Mouse (Mus musculus) 3T3-L1 (cell line): ENCODE data around the gene Ppox.

Experiments used
- DNase-seq: peaks from one replicate; pipeline ENCODE4 v3.0.0-alpha.2; 2015; ENCODE audit warnings: low read depth, low spot score

The Ppox gene

DNA sequence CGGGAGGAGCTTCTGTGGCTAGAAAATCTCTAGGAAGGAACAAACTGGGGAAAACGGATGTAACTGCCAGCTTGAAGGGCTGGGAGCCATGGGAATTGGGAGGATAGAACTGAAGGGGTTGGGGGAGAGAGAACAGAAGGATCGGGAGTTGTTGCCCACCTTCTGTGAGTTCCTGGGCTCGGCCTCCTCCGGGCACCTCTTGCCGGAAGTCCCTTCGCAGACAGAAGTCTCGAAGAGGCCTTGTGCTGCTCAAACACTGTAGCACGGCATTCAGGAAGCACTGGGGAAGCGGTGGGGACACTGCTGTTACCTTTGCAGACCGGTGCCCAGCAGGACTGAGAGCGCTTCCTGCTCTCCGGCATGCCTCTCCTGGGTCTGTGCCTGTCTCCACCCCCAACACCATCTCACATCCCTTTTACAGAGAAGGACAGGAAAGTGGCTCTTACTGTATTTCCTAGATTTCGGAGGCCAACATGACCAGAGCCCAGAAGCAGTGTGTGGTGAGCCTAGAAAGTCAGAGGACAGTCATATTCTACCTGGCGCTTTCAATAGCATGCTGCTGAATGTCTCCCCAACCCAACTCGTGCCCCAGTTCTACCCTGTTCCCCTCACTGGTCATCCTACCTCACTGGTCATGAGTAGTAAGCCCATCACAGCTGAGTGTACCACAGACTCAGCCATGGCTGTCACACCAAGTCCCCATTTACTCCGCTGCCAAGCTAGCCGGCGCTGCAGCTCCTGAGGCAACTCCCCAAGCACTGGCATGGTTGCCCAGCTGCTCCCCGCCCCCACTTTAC, 4.3 kb upstream of the Ppox start:
- DNase-seq: no peak

DNA sequence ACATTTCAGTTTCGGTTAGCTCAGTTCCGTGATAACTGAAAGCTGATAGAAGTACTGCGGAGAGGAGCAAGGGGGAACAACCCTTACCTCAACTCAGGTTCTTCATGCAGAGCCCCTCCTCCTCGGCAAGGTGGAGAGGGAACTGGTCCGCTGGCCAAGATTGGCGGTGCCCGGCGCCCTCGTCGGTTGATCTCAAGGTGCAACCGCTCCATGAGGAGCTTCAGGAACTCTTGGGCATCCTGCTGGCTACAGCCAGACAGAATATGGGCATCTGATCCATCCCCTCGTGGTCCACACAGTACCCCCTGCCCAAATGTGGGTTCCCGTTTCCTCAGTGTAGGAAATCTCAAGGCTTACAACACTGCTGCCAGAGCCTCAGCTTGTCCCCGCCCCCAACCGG, 3.5 kb upstream of the Ppox start:
- DNase-seq: no peak

DNA sequence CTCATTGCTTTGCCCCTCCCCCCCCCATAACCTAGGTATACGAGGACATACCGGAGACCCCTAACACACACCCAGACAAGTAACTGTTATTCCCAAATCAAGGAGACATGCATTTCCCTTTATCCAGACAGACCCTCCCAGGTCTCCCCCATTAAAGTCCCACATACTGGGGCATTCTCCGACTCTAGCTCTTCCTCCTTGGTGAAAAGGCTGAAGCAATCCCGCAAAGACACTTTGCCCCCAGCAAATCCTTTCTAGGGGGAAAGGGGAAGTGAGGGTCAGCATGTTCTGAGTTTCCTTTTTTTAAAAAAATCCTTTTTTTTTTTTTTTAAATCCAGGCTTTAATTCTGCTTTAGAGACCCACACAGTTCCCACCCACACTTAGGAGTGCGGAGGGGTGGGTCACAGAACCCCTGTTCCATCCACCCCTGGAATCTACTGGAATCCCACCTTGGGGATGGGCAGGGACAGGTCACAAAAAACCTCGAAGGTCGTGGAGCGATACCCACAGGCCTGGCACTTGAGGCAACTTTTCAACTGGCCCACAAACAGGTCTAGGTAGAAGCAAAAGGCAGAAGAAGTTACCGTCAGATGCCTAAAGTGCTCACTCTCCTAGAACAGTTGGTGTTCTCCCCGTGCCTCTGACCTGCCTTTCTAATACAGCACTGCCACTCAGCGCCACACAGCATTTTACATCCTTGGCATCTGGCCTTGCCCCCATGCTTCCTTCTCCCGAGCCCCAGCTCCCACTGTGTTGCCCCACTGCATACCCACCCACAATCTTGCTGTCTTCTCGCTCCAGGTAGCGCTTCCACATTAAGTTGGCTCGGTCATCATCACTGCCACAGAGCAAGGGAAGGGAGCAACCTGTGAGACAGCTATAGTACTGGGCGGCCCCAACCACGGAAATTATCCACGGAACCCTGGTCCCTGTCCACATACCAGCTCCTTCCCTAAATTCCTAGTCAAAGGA, 2.5 kb upstream of the Ppox start:
- no peak for DNase-seq

DNA sequence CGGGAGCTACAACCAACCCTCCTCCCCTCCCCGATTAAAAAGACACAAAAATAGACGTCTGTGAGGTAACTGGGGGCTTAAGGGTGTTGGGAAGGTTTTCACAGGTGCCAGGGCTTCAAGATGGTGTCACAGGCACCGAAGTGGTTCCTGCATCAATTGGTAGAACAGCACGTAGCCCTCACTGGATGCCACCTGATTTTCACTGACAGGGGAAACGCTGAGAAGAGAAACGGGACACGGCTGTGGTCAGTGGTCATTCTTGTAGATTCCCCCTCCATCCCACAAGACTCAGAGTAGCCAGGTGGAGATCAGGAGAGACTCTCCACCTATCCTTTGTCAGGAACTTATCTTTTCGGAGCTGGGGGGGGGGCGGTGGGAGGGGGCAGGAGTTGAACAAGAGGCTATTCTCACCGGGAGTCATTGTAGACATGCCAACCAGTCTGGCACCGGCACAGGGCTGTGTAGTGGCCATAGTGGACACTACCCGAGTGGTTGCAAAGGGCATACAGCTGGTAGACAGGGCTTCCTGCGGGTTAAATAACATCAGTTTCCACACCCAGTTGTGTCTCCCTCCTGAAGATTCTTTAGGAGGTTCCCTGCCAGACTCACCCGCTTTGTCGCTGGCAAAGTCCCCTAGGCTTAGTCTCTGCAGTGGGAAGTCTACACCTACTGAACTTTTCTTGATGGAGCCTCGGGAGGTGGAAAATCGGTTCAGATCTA, 1.3 kb upstream of the Ppox start:
- no peak for DNase-seq

DNA sequence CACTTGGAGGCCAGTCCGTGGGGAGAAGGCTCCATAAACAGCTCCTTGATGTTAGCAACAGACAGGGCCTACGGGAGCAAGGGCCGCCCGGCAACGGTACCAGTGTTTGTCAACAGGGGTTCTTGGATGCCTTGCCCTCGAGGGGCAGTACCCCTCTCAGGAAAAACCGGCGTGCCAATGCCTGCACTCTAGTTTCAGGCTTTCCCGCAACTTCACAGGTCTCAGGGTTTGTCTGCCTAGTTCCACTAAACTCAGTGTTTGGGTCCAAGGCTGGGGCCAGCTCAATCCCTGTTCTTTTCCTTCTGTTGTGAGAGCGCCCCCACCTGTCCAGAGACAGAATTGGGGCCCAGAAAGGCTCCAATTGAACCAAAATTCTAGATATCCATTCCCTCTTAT, 540 bp upstream of the Ppox start:
- DNase-seq: peak; percentile 91

DNA sequence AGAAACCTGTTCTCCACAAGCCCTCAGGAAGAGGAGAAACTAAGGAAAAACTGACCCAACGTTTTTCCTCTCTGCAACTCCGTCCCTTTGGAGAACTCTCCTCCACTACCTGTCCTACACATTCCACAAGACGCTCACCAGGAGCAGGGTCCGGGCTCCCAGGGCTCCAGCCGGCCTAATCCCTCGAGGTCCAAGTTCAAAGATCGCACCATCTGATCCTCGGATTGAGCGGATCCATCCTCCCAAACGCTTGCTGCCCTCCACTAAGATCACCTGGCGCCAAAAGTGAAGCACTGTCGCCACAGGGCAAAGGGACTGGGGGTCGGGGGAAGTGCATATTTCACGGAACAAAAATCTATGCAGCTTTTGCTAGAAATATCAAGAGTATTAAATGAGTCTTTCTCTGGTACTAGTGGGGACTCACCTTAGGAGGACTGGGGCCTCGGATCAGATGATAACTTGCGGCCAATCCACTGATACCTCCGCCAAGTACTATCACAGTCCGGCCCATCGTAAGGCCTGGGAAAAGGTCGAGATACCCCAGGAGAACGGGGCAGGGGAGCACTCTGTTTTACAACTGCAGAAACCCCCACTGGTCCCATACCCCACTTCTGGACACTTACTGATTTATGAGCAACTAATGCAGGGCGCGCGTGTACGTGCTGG, 603 bp downstream of the Ppox start:
- no peak for DNase-seq

DNA sequence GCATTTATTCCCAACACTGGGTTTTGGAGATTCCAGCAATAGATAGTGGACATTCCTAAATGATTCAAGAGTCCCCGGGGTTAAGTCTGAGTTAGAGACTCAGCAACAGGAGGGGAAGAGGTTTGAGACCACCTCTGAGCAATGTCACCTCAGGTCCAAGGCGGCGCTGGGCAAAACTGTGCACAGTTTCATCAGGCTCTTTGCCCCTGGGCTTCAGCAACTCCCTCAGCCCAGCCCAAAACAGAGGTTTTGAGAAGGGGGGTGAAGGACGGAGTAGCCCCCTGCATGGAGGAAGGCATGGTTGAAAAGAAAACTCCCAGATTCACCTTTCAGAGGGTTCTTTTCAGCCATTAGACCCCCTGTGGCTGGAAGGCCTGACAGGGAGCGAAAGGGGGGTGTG, 1.3 kb downstream of the Ppox start:
- DNase-seq: no peak

DNA sequence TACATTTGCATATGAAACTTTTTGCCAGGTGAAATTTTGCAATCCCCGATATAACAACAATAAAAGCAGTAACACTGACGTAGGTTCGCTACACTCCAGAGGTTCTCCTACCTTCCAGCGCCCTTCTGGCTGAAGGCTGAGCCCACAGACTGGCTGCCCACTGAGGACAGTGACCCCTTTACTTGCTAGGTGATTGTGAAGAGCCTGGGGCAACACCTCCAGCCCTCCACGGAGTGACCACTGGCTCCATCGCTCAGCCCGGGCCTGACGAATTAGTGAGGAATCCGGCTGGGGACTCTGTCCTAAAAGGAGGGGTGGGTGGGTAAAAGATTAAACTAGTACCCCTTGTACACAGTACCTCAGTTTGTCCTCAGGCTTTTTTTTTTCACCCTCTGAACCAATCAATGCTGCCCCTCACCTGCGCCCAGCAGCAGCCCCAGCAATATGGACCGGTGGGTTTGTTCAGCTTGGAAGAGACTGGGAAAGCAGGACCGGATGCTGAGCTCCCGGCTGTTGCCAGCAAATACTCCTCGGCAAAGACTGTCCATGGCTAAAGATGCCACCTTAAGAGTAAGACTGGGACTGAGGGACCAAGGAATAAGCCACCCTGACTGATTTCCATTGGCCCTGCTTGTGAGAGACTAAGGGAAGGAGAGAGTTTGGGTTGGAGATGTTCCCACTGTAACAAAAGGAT, 1.8 kb downstream of the Ppox start:
- no peak for DNase-seq

DNA sequence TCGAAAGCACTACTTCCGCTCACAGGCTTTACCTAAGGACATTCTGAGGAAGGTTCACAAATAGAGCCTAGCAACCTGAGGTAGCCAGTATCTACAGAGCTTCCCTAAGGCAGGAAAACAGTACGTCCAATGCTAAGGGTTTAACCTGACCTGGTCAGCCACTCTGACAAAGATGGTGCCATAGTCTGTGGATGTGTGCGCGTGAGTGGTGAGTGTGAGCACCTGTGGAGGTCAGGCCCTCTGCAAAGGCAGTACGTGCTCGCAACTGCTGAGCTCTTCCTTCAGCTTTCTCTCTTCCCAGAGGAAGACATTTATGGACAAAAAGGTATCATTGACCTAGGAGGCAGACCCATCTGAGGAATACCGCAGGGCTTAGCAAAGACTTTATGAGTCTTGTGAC, 2.5 kb downstream of the Ppox start:
- no peak for DNase-seq

DNA sequence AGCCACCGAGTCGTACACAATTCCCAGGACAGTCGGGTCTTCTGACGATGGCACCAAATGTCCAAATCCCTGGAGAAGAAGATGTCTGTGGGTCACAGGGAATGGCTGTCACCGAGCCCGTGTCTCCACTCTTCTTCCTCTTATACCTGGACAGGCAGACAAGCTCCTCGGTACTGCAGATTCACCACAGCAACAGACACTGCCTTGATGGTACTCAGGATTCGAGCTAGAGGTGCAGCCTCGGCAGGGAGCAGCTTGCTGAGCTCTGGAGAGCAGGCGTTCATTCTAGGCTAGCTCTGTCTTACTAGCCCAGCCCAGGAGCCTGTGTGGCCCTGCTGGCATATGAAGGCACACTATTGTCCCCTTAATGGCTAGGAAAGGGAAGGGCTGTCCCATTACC, 3.2 kb downstream of the Ppox start:
- no peak for DNase-seq

DNA sequence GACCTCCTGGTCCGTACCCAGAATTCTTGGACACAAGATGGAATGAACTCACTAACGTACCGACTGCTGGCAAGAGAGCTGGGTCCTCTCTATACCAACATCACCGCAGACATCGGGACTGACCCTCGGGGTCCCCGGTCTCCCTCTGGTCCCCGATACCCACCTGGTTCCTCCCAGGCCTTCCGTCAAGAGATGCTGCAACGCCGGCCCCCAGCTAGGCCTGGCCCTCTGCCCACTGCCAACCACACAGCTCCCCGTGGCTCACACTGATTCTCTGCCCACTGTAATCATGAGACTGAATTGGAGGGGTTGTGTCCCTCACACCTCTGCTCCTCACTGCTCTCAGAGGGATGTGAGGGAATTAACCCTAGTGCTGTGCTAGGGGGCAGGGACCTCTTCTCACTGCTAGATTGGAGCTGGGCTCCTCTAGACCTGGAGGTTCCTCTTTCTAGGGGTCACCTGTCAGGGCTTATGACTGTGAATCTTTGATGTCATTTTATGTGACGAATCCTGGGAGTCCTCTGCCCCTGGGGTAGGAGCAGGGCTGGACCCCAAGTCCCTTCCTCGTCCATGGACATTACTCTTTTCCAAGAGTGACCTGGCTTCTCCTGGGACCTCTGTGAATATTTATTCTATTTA, 4.8 kb downstream of the Ppox start:
- no peak for DNase-seq

DNA sequence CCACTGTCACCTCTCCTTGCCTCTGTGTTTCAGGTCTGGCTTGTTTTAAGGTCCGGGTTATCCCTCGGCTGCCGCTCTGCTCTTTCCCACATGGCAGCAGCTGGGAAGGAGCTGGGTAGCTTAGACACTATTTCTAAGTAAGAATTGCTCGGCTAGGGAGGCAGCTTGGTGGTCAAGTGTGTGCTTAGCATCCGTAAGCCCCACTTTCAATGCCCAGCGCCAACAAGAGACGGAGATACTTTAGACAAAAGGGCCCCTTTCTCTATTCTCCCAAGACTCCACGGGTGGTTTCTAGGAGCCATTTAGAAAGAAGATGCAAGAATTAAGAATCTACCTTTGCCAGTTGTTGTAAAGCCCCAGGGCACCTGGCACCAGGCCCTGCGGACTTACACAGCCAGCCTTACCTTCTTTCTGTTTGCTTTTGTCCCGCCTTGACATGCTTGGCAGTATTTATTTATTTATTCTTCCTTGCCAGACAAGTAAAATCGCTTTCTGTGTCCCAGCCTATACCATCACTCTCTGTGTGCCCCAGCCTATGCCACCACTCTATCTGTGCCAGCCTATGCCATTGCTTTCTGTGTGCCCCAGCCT, 5.7 kb downstream of the Ppox start:
- DNase-seq: no peak

DNA sequence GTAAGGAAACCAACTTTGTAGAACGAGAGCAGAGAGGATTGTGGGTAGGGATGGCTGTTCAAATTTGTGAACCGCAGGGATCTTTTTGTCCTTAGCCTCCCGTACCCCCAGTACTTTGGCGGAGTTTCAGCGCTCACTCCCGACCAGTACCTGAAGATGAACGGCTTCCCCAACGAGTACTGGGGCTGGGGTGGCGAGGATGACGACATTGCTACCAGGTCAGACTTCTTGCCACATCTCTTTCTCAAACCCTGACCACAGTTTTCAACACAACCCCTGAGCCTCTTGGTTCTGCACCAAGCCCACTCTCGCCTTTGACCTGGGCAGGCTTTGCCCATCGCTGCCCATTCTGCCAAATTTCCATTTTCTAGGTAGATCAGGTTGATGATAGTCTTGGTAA, 6.8 kb downstream of the Ppox start:
- no peak for DNase-seq

DNA sequence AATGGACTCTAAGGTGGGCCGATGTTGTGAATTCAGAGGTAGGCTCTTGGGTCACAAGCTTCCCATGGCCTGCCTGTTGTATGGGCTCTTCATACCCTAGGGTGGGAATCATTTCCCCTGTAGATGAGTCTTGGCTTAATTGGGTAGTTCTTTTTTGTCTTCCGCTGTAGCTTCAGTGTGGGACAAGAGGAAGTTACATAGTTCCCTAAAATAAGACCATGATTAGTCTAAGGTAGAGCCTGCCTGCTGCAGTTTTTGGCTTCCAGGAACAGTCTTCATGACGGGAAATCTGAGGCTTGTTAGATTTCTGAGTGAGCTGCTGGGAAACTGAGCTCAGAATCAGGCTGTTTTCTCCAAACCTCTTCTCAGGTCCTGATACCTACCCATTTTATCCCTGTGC, 8.9 kb downstream of the Ppox start:
- DNase-seq: no peak

DNA sequence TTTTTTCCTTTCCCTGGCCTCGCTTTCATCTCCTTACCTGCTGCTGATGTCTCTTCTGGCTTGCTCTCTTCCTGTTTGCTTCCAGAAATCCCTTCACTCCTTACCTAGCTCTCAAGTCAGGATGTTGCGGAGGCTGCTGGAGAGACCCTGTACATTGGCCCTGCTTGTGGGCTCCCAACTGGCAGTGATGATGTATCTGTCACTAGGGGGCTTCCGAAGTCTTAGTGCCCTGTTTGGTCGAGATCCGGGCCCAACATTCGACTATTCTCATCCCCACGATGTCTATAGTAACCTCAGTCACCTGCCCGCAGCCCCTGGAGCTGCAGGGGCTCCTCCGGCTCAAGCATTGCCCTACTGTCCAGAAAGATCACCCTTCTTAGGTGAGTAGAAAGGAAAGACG, 9.4 kb downstream of the Ppox start:
- DNase-seq: no peak

DNA sequence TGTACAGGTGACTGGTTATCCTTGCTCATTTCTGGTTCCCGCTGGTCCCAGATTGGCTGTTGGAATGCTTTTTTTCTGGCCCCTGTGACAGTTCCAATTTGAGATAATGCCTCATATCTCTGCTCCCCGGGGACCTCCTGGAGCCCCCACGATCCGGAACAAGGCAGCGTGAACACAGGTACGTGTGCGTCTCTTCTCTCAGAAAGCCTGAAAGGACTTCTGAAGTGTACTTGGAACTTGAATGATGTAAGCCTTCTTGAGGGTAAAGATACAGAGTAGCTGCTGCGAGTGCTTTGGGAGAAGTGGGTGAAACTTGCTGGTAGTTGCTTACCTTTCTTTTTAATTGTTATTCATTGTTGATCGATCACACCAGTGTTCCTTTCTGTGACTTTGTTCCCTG, 9.8 kb downstream of the Ppox start:
- no peak for DNase-seq

DNA sequence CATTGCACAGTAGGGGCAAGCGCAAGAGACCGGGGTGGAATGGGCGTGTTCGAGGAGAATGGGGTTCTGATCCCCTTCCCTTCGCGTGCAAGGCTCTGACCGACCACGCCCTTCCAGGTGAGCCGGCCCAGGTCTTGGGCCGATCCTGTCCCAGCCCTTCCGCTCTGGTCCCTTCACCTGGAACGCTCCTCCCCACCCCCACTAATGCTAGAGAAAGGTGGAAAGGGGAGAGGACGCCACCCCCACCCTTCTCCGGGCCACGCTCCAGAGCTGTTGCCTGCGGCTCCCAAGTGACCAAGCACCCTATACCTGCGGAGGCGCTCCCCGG, 10.4 kb downstream of the Ppox start:
- peak; percentile 17 for DNase-seq

DNA sequence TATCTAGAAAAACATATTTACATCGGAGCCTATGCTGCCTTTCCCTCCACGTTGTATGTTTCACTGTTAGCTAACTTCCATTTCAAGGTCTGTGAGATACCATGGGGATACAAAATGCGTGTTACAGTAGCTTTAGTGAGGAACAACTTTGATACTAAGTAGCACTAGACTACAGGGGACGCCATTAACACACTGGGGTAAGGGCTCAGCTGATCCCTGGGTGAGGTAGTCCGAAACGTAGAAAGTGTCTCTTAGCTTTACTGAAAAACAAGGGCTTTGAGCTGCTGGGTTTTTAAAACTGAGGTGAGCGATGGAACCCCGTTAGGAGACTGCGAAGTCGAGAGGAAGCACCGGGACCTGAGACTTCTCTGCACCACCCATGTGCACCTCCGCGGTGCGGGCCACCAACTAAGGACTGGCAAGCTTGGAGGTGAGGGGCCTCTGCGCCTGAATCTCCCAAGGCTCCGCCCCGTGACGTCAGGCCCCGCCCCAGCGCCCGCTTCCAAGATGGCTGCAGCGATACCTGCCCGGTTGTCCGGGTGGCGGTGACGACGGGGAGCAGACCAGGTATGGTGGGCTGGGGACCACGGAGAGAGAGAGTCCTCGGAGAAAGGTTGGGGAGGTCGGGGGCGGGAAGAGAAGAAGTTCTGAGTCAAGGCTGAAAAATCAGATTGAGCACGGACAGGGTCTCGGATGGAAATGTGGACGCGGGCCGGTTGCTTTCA, 11.0 kb downstream of the Ppox start, which contains the start of gene B4galt3:
Gene B4galt3, plus strand, starts transcription at position 481 of the 725 bp plus-strand sequence.
- DNase-seq: peak; percentile 81

DNA sequence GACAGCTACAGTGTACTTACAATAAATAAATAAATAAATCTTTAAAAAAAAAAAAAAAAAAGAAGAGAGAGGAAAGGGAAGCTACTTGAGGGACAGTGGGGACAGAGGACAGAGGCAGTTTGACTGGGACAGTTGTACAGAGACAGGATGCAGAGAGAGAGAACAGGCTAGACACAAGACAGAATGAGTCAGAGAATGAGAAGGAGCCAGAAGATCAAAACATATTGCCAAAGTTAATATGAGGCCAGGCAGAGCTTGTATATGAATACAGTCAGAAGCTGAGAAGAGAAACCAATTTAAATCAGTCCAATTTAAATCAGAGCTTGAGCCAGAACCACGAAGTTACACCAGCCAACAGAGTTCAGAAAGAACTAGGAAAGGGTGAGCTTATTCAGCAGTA, 12.6 kb downstream of the Ppox start:
- DNase-seq: peak; percentile 66
